Mouse (Mus musculus) hindlimb bud, embryonic 11.5 days (tissue): ENCODE results near the gene Ifnar1.
"Not testable (repeated sequence)": the region's sequence is repeated elsewhere in the genome, so short reads cannot be mapped to it uniquely, and the experiment has no call there.

Experiments used
- DNase-seq: peaks from one replicate; pipeline ENCODE4 v3.0.0-alpha.2; 2012; ENCODE audit warnings: low read depth, low spot score; ENCODE audit errors: extremely low spot score

The Ifnar1 gene

DNA sequence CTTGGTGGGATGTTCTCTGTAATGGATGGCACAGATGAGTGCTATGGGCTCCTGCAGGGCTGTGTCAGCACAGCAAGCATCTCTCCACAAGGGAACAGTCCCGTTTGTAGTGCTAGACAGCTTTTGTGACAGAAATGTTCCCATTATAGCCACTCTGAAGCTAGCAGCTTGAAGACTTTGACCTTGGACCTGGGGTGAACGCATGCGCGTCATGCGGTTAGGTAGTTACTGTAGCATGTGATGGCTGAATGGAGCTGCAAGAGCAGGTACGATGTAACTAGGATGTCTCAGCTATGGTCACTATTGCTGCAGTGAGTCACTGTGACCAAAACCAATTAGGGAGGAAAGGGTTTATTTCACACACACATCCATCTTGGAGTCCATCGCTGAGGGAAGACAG is 13.0 kb downstream of the Ifnar1 start:
- DNase-seq: no peak

DNA sequence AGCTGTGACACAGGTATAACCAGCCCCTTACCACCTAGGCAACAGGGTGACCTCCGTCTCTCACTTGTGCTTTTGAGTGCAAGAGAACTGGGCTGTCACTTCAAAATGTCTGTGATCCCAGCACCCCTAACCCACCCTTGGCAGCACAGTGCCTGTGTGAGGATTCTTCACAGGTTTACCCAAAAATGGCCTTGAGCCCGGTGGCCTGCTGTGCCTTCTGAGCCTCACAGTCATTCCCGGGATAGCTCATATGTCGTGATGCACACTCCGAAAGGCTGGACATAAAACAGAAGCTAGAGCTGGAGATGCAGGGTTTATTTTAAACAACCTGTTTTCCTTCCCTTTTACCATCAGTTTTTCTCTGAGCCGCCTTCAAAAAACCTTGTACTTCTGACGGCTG is 19.7 kb downstream of the Ifnar1 start:
- no peak for DNase-seq

GRCm38 (mm10) chr16:91505116-91505601 is 20.1 kb downstream of the Ifnar1 start:
- DNase-seq: no peak

DNA sequence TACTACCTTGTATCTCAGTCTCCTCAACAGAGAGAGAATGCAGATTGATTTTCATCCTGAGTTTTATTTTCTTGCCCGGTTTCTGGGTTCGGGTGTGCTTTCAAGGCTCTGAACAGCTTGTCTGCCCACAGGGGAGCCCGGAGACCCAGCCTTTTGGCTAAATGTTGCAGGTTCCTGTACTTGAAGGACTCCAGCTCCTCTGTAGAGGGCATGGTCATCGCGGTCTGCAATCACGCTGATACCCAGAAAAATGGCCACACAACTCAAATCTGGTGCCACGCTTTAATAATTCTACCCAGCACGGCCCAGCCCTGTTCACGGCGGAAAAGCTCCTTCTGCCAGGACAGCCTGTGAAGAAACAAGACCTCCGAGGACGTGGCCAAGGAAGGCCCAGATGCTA is 21.4 kb downstream of the Ifnar1 start:
- no peak for DNase-seq

DNA sequence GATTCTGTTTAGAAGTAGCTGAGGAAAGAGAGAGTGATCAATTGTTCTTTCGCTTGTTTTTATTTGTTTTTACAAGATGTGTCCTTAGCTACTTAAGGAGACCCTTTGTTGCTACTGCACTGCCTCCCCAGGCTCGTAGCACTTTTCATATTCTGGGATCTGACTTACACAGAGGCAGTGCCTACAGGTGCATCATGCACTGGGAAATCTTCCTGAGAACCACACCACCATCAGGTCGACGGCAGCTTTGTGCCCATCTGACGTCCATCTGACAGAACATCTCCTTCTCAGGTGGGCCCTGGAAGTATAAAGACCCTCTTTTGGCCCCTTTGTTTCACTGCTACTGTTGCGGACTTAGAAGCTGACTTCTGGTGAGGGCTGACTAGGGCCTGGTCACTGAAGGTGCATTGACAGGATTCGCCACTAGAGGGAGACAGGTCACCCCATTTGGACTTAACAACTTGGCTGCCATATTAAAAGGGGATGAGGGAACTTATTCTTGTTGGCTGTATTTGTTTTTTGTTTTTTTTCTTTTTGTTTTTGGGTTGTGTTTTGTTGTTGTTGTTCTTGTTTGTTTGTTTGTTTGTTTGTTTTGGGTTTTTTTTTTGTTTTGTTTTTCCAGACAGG is 27.2 kb downstream of the Ifnar1 start:
- peak; percentile 73 for DNase-seq

DNA sequence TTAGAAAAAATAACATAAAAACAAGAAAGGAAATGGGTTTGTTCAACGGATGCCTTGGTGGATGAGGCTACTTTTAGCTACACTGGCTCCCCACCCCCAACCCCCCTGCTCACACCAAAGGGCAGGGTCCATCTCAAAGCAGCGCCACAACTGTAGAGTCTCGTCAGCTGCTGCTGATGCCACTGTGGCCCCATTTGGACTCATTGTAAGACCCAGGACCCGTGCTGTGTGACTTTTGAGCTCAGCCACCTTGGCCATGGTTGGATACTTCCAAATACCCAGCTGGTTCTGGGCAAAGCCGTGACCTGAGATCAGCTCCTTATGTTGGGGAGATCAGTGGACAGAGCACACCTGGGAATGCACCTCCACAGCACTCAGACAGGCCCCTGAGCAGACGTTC is 28.1 kb downstream of the Ifnar1 start:
- no peak for DNase-seq

DNA sequence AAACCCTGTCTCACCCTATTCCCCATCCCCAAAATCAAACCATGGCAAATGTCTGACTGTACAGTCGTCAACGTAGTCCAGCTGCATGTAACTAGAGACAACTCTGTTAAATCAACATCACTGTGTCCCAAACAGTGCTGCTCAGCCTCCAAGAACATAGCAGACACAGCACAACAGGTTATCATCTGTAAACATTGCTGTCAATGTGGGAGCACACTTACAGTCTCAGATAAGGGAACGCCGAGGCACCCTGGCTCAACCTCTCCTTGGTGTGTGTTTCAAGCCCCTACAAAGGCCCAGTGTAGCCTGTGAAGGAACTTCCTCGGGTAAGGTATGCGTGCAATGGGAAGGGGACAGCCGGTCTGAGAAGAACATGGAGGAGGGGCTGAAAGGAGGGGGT is 32.0 kb downstream of the Ifnar1 start:
- no peak for DNase-seq

DNA sequence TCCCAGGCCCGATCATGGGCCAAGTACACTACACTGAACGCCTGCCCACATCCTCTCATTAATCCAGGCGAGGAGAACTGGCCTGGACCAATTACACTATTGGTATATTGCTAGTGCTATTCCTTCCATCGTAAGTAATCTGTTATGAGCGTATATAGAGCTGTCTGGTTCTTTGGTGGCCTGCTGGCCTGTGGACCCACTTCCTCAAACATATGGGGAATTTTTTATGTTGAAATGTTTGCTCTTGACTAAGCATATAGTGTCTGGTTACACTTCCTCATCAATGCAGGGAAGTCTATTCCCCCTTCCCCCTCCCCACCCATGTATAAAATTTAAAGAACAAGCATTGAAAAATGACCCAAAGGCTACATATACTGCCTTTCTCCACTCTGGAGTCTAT is 37.0 kb downstream of the Ifnar1 start:
- no peak for DNase-seq

GRCm38 (mm10) chr16:91522479-91523309 is 37.7 kb downstream of the Ifnar1 start:
- no peak for DNase-seq

DNA sequence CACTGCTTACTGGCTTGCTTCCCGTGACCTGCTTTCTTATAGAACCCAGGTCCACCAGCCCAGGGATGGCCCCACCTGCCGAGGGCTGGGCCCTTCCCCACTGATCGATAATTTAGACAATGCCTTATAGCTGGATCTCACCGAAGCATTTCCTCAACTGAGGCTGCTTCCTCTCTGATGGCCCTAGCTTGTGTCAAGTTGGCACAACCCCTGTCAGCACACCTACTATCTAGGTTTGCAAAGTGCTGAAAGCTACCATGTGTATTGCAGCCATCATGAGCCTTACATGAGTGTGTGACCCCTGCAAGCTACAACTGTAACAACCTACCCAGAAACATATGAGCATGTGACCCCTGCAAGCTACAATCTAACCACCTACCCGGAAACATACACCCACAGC is 39.2 kb downstream of the Ifnar1 start:
- no peak for DNase-seq

DNA sequence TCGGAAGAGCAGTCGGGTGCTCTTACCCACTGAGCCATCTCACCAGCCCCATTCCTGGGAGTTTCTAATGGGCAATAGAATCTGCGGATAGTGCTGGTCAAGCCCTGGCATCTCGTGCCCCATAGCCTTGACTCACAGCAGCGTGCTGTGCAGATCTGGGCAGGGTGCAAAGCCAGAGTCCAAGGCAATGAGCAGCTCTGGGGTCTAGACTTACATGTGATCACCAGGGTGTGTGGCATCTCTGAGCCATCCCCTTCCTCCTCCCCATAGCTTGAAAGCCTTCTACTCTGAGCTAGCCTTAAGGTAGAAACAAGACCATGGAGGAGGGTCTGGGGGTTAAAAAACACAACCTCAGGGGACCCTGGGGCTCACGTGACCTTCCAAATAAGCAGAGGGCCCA is 41.2 kb downstream of the Ifnar1 start:
- DNase-seq: no peak

DNA sequence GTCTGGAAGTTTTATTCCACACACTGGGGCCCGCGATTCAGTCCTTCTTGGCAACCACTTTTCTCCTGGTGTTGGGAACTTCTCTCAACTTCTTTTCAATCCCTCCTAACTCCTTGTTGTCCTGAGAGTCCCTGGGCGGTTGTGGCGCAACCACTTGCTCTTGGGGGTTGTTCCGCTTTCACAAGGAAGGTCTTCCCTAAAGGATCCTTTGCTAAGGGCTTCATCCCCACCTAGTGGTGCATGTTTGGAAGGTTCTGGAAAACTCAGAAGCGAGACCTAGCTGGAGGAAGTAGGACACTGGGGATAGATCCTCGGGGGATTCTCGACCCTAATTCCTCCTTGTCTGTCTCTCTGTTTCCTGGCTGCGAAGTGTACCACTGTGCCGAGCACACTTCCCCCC is 42.0 kb downstream of the Ifnar1 start:
- no peak for DNase-seq

DNA sequence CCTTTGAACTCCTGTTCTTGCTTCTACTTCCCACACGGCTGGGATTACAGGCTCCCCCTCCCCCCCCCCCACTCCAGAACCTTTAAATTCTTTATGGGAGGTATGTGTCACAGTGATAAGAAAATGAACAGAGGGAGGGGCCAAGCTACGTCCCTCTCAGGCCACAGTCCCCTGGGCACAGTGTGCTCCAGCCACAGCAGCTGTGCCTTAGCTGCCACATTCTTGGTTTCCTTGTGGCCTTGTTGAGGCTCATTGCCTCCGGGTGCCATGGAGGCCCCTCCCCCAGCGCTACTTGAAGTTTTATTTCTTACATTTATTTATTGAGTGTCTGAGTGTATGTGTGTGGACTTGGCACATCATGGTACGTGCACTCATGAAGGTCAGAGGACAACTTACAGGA is 42.5 kb downstream of the Ifnar1 start:
- DNase-seq: no peak

DNA sequence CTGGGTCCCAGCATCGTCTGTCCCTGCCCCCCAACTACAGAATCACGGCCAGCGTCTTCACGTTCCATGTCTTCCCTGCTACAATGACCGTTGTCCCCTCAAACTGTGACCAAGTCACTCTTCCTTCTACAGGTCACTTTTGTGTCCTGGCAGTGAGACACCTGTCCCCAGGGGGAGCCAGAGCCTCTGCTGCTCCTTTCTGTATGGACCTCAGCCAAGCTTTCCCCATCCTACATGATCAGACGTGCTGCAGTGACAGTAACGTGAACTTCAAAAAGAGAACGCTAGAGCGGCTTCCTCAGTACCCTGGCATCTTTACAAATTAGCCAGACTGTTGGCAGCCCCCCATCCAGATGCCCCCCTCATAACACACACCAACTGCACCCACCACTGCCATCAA is 43.5 kb downstream of the Ifnar1 start:
- no peak for DNase-seq

GRCm38 (mm10) chr16:91530830-91531229 is 45.8 kb downstream of the Ifnar1 start:
- not testable (repeated sequence) for DNase-seq

DNA sequence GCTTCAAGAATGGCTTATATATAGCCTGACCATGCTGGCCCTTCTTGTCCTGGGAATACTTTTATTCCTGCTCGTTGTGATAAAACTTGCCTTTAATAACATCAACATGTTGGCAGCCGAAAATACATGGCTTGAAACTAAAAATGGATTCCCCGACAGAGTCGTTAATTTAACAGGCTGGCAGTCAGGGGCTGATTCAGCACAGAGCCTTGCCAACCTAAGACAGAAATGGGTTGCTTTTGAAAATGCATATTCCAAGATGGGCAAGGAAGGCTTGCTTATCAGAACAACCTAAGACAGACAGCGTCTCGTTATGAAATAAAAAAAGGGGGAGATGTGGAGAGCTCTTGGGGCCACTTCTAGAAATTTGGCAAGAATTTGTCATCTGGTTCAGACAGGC is 46.8 kb downstream of the Ifnar1 start:
- DNase-seq: no peak

DNA sequence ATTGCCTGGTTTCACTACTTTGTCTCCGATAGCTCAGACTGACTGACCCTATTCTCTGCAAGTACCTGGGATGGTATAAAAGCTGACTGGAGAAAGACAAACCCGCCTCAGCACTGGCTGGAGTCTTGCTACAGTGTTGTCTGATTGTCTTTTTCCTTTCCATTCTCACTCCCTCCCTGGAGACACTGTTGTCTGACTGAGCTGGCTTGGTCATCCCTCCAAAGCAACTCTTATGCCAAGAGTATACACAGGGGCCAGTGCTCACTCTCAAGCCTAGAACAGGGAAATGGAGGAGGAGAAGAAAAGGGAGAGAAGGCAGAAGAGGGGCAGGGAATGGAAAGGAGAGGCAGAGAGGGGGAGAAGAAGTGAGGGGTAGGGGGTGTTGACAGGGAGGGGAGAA is 47.4 kb downstream of the Ifnar1 start:
- DNase-seq: no peak

DNA sequence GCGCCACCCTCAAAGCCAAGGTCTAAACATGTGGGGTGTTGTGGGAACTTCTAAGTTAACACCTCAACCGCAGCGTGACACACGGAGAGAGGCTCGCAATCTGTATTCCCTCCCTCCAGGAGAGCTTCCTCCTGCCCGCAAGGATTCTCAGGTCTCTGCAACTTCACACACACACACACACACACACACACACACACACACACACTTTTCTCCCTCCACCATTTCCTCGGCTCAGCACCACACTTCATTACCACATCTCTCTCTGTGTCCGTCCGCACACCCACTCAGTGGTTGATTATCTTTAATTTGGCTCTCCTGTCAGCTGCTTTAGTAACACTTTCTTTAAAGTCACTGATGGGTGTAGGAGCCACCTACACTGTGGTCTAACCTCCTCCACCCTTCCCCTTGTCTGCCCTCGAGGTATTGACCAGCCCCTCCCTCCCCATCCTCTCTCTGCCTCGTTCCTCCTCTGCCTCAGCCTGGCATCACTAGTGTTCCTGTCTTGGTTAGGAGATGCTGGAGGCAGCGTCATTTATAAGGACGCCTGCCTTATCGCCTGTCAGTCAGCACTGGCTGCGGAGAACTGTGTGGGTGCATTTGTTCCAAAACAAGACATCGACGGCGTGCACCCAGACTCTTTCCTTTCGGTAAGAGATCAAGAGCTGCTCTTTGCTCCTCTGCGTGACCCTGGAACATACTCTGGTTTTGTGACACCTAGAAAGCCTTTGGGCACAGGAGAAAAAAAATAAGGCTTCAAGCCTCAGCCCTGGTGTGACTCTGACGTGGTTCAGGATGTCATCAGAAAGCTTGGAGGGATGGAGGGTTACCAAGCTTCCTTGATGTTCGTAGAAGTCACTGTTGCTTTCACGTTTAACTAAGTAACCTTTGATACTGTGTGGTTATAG is 48.3 kb downstream of the Ifnar1 start:
- no peak for DNase-seq

GRCm38 (mm10) chr16:91534477-91534876 is 49.4 kb downstream of the Ifnar1 start:
- DNase-seq: peak; percentile 96

- no peak for DNase-seq
These were observed 49.9 kb downstream of the Ifnar1 start for GRCm38 (mm10) chr16:91534888-91535287.

DNA sequence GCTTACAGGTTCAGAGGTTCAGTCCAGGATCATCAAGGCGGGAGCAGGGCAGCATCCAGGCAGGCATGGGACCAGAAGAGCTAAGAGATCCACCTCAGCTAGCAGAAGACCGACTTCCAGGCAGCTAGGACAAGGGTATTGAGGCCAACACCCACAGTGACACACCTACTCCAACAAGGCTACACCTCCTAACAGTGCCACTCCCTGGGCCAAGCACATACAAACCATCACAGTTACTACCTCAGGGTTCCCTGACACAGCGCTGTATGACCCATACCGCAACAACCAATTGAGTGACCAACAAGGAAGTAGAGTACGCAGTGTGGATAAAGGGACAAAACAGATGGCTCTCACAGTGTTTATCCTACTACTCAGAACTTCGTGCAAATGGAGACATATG is 51.3 kb downstream of the Ifnar1 start:
- DNase-seq: no peak

DNA sequence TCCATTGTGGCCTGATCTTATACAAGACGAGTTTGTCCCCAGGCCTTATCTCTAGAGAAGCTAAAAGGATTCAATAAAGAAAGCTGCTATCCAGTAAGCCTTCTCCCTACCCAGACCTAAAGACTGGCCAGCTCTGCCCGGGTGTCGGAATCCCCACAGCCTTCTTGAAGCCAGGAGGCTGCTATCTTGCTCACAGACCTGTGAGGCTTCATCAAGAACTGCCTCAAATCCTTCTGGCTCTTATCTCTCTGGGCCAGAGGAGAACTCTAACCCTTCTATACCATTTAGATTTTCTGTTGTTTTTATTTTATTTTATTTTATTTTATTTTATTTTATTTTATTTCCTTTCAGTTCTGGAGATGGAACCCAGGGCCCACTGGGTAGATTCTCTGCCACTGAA is 52.0 kb downstream of the Ifnar1 start:
- no peak for DNase-seq
